Mouse (Mus musculus): ENCODE data around the gene Rhox2f.
"Not testable (repeated sequence)": the region's sequence is repeated elsewhere in the genome, so short reads cannot be mapped to it uniquely, and the experiment has no call there.

DNA sequence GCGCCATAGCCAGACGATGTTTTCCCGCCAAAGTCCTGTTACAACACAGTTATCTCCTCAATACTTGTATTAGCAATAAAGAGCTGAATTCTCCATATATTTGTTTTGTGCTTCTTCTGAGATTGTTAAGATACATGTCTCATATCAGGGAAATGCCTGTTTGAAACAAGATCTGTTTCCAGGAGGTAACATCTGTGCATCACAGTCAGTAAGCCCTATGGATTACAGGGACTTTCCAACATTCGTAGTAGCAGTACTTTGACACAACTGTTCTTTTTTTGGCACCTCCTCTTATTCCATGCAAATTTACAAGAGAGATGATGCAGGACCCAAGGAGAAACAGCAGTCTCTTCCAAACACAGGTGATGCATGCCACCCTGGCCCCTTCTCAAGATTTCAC is 29.5 kb upstream of the Rhox2f start, which contains the start of gene Rhox3e:
- not testable (repeated sequence) for TF ChIP-seq CTCF, POLR2A (IDR thresholded peaks at IDR 0.05; ENCODE audit: extremely low read depth, insufficient read depth, low read length)

Data from cortical plate, adult 2 months (tissue).